Mouse (Mus musculus) lung, postnatal 0 days (tissue): ENCODE measurements around the gene Col23a1.

Experiments used
- CTCF ChIP-seq: IDR thresholded peaks from 2 replicates; pipeline ENCODE4 v1.5.1; 2016; ENCODE audit warnings: antibody characterized with exemption, mild to moderate bottlenecking
- EP300 ChIP-seq: IDR thresholded peaks from 2 replicates; pipeline ENCODE4 v1.6.1; 2016; ENCODE audit warnings: antibody characterized with exemption, mild to moderate bottlenecking, control low read depth

GRCm38 (mm10) chr11:51293956-51294530, 4.3 kb downstream of the Col23a1 start:
- TF ChIP-seq EP300, result no peak
- TF ChIP-seq CTCF, result no peak
